Mouse (Mus musculus) kidney, postnatal 0 days (tissue): ENCODE data around the gene Cdkl1. TPM values are rescaled to one million over a fixed set of nuclear protein-coding genes. Genes with fewer than 3 reads are reported as not detected.
A peak's percentile ranks its signal among the peaks of the same experiment; 100 is the strongest.

Source experiments
- ATAC-seq: fragments of 200-750 bp; cut with Nextera tagmentation; replicated peaks from 2 replicates; pipeline ENCODE4 v1.8.0; 2017; ENCODE audit warnings: low read depth, moderate number of reproducible peaks, moderate TSS enrichment, moderate library complexity; ENCODE audit not compliant: low FRiP score
- DNase-seq: peaks from one replicate; pipeline ENCODE4 v3.0.0-alpha.2; 2016; ENCODE audit warnings: low spot score
- H3K27ac ChIP-seq: fragments of 300-500 bp; sonication (generic); 2 replicates; pipeline ENCODE4 v1.5.1; 2014; ENCODE audit warnings: mild to moderate bottlenecking
- H3K27me3 ChIP-seq: fragments of 300-500 bp; sonication (generic); 2 replicates; pipeline ENCODE4 v1.6.1; 2014; ENCODE audit warnings: low read length, mixed read lengths; ENCODE audit not compliant: insufficient read depth
- H3K36me3 ChIP-seq: fragments of 300-500 bp; sonication (generic); 2 replicates; pipeline ENCODE4 v1.6.1; 2014; ENCODE audit warnings: low read length, mixed read lengths; ENCODE audit not compliant: insufficient read depth
- H3K4me1 ChIP-seq: fragments of 300-500 bp; sonication (generic); replicated peaks from 2 replicates; pipeline ENCODE4 v1.6.1; 2014; ENCODE audit warnings: antibody characterized with exemption, low read length, mixed read lengths; ENCODE audit not compliant: insufficient read depth
- H3K4me2 ChIP-seq: fragments of 300-500 bp; sonication (generic); 2 replicates; pipeline ENCODE4 v1.6.1; 2014; ENCODE audit warnings: mild to moderate bottlenecking, low read length, moderate library complexity, mixed read lengths
- H3K4me3 ChIP-seq: fragments of 300-500 bp; sonication (generic); replicated peaks from 2 replicates; pipeline ENCODE4 v1.5.1; 2014; ENCODE audit warnings: low read depth, low read length
- H3K9ac ChIP-seq: fragments of 300-500 bp; sonication (generic); 2 replicates; pipeline ENCODE4 v1.6.1; 2014; ENCODE audit warnings: low read depth, low read length
- H3K9me3 ChIP-seq: fragments of 300-500 bp; sonication (generic); replicated peaks from 2 replicates; pipeline ENCODE4 v1.6.1; 2016; ENCODE audit warnings: low read length, inconsistent platforms, mixed read lengths
- CTCF ChIP-seq: IDR thresholded peaks from 2 replicates; pipeline ENCODE4 v1.5.1; 2016; ENCODE audit warnings: antibody characterized with exemption, low read depth, mild to moderate bottlenecking, moderate library complexity
- WGBS: fragments of 180-500 bp; shearing (Covaris S2); extraction: QIAGEN DNeasy Blood & Tissue Kit; methylation state at CpG from one replicate; pipeline ENCODE4 v1.1.7; 2014; 5-methylcytosine and 5-hydroxymethylcytosine counted together
- polyA plus RNA-seq: library from polyadenylated mRNA; unstranded; fragments of >200 nt; fragmentation: Nextera tagmentation; extraction: Ambion mirVana; gene quantifications from 2 replicates; pipeline ENCODE4 v1.2.1, GENCODE M21; 2015

Cdkl1 gene
- polyA plus RNA-seq, 1 experiment from 2014 or later, result 85.5 TPM

- WGBS, result 7% methylated on average over 22 of the region's 22 CpGs
- Histone ChIP-seq H3K4me2 (peak overlapping the region; percentile 54), H3K9me3 (no peaks in the 10 kb centered on the region), H3K4me3 (peak overlapping the region; percentile 21; the same call in 1 of the 2 replicates), H3K4me1 (peaks cover 15% of the 10 kb centered on the region), H3K36me3 (no peaks in the 10 kb centered on the region), H3K9ac (peak overlapping the region; percentile 18; the same call in 1 of the 2 replicates), H3K27ac (peak overlapping the region; percentile 85), H3K27me3 (no peaks in the 10 kb centered on the region)
- ATAC-seq (peak; percentile 85), DNase-seq (peak; percentile 92)
- TF ChIP-seq CTCF, result peak; percentile 79
Measured at GRCm38 (mm10) chr12:69757418-69758141, 33.5 kb downstream of the Cdkl1 start.

DNA sequence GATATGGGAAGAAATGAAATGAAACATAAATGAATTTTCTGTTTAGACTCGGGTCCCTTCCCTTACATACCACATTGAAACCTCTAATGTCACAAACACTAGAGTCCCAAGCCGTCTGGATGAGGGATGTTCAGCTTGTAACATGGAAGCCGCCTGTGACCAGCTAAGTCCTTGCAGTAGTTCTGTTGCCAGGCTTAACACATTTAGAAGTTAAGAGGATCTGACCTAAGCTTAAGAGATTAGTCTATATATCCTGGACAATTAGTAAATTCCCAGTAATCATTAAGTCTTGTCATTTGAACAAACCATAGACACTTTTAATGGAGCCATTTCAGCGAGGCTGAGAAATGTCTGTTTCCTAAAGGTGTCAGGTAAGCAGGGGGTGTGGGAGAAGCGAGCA, 35.1 kb downstream of the Cdkl1 start:
- no peaks in the 10 kb centered on the region for H3K36me3 ChIP-seq
- ATAC-seq (no peak), DNase-seq (no peak)
- TF ChIP-seq CTCF, result no peak
- peaks cover 14% of the 10 kb centered on the region for H3K4me1 ChIP-seq
- H3K9me3 ChIP-seq, result no peaks in the 10 kb centered on the region
- H3K4me3 ChIP-seq, result no peak overlapping the region
- 76% methylated on average over 5 of the region's 5 CpGs for WGBS
- H3K9ac ChIP-seq, result no peak overlapping the region
- no peak overlapping the region for H3K4me2 ChIP-seq
- H3K27me3 ChIP-seq, result no peaks in the 10 kb centered on the region
- no peak overlapping the region for H3K27ac ChIP-seq

- Histone ChIP-seq H3K4me3 (no peak overlapping the region), H3K27ac (no peak overlapping the region), H3K4me2 (no peak overlapping the region), H3K27me3 (no peaks in the 10 kb centered on the region), H3K4me1 (peaks cover 7% of the 10 kb centered on the region; the same call in 1 of the 2 replicates), H3K9me3 (no peaks in the 10 kb centered on the region), H3K36me3 (no peaks in the 10 kb centered on the region), H3K9ac (no peak overlapping the region)
- WGBS, result 73% methylated on average over 5 of the region's 5 CpGs
- no peak for TF ChIP-seq CTCF
- no peak for ATAC-seq
- no peak for DNase-seq
Measured at GRCm38 (mm10) chr12:69753936-69754335, 37.1 kb downstream of the Cdkl1 start.

DNA sequence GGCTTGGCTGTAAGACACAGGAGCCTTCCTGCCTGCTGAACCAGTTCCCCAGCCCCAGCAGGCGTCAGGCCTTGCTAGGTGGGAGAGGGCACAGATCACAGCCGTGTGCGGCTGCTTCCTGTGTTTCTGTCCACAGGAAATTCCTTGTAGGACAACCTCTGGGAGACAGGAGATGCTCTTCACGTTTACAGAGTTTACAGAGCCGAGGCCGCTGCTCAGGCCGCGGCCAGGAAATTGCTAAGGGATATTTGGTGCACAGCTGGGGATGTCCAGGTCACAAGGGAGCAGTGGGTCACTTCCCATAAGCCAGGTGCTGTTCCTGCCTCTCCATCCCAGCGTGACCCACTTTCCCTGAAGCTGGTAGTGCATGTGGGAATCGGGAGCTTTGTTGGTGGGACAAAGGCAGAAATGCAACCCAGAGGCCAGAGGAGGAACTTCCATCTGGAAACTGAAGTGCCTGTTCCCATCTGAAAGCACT, 39.2 kb downstream of the Cdkl1 start:
- ATAC-seq, result peak; percentile 72; the same call in 1 of the 2 replicates
- no peak overlapping the region for H3K4me2 ChIP-seq
- H3K27me3 ChIP-seq, result no peaks in the 10 kb centered on the region
- peak overlapping the region; percentile 50; the same call in 1 of the 2 replicates for H3K27ac ChIP-seq
- 21% methylated on average over 10 of the region's 10 CpGs for WGBS
- H3K9me3 ChIP-seq, result no peaks in the 10 kb centered on the region
- H3K4me1 ChIP-seq, result no peaks in the 10 kb centered on the region
- peak; percentile 26; the same call in 1 of the 2 replicates for TF ChIP-seq CTCF
- H3K9ac ChIP-seq, result no peak overlapping the region
- H3K4me3 ChIP-seq, result no peak overlapping the region
- DNase-seq, result peak; percentile 71
- H3K36me3 ChIP-seq, result no peaks in the 10 kb centered on the region

- Histone ChIP-seq H3K36me3 (no peaks in the 10 kb centered on the region), H3K9ac (no peak overlapping the region), H3K27me3 (no peaks in the 10 kb centered on the region), H3K4me3 (no peak overlapping the region), H3K4me2 (no peak overlapping the region), H3K9me3 (no peaks in the 10 kb centered on the region), H3K4me1 (no peaks in the 10 kb centered on the region), H3K27ac (no peak overlapping the region)
- TF ChIP-seq CTCF, result no peak
- 76% methylated on average over 5 of the region's 5 CpGs for WGBS
- ATAC-seq, result no peak
- no peak for DNase-seq
Measured at GRCm38 (mm10) chr12:69744138-69744537, 46.9 kb downstream of the Cdkl1 start.

GRCm38 (mm10) chr12:69741965-69742364, 49.1 kb downstream of the Cdkl1 start:
- DNase-seq (no peak), ATAC-seq (no peak)
- 78% methylated on average over 5 of the region's 5 CpGs for WGBS
- Histone ChIP-seq H3K4me3 (no peak overlapping the region), H3K9ac (no peak overlapping the region), H3K27me3 (no peaks in the 10 kb centered on the region), H3K36me3 (no peaks in the 10 kb centered on the region), H3K9me3 (no peaks in the 10 kb centered on the region), H3K27ac (no peak overlapping the region), H3K4me1 (no peaks in the 10 kb centered on the region), H3K4me2 (no peak overlapping the region)
- peak; percentile 10; the same call in 1 of the 2 replicates for TF ChIP-seq CTCF
